Mouse (Mus musculus): ENCODE data around the gene Nup205.

The Nup205 gene

DNA sequence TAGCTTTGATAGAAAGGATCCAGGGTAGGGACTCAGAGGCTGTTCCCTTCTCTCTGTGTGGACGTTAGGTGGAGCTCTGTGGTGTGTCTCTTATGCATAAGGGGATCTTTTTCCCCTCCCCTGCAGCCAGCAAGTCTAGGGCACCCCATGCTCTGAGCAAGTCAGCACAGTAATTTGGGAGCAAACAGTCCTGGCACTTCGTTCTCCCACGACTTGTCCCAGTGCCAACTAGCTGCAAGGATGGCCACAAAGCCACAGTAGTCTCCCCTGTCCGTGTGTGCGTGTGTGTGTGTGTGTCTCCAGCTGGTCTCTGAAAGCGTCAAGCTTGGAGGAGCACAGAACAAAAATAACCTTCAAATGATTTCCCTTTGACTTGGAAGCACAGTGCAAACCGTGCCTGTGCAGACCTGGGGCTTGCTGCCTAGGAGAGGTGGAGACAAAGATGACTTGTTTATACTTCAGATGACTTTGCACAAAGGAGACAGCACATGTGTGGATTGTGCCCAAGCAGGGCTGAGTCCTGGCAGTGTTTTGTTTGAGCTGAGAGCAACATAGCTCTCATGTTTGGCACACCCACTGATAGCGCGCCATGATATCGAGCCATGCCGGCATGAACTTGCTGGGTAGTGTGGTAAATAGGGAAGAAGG is 111.0 kb downstream of the Nup205 start:
- DNase-seq (ENCODE audit: low read depth, low spot score): no peak

DNA sequence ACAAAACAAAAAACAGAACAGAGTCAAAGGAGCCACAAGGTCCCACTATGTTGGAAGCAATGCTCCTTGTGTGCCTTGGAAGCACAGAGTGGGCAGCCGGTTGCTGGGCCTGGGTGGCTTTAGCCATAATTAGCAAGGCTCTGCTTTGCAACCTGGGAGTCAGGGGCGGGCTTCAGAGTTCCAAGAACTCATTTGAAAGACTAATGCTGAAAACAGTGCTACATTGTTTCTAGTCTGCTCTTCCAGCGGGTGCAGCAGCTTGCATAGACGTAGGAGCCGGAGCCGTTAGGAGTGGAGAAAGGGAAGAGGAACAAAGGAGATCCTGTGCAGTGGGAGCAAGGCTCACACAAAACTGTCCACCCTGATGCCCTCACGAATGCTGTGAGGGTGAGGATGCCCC is 111.7 kb downstream of the Nup205 start:
- no peak for DNase-seq (ENCODE audit: low read depth, low spot score)

DNA sequence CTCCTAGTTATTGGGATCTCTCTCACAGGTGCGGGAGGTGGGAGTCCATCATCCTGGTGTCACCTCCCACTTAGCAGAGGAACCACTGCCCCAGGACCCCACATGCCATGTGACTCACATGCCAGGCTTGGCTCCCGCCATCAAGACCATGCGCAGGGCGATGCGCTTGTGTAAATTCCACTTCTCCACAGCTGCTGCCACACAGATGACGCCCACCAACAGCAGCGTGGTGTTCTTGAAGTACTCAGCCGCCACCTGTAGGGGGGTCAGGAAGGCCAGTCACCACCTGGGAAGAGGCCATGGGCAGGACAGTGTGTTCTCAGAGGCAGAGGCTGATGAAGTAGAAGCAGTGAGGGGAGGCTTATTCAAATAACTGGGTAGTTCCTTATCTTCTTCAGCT is 112.5 kb downstream of the Nup205 start:
- no peak for DNase-seq (ENCODE audit: low read depth, low spot score)

DNA sequence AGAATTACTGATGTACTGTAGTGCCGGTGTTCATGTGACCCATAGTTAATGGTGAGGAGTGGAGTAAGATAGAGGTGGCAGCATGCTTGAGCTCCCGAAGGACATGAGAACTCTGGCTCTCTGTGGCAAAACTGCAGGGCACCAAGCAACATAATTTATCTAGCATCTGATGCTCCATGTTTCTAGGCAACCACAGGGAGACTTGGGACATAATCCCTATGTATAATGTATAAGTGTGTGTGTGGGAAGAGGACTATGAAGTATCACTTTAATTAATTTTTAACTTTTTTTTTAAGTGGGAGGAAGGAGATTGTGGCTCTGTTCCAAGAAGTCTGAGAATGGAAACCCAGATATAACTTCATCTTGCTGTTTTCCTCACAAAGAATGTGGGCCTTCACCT is 117.7 kb downstream of the Nup205 start:
- no peak for DNase-seq (ENCODE audit: low read depth, low spot score)

DNA sequence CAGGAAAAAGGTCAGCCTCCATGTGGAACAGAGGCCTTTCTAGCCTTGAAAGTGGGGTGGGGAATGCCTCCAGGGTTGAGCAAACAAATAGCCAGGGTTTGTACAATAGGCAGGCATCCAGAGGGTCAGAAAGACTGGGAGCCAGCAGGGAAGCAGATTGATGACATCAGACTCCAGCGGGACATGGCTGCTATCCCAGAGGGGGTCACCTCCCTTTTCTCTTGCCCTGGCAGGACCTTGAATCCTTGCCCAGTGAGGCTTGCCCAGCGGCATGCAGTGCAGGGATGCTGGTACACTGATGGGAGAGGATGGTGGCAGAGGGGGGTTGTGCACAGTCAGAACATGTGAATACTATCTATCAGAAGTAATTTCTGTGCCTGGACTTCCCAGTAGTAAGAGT is 119.8 kb downstream of the Nup205 start:
- no peak for DNase-seq (ENCODE audit: low read depth, low spot score)

Data from embryo, embryonic 11.5 days (tissue).